ENCODE assay signal across 26 mouse cellular contexts in the genomic region with DNA sequence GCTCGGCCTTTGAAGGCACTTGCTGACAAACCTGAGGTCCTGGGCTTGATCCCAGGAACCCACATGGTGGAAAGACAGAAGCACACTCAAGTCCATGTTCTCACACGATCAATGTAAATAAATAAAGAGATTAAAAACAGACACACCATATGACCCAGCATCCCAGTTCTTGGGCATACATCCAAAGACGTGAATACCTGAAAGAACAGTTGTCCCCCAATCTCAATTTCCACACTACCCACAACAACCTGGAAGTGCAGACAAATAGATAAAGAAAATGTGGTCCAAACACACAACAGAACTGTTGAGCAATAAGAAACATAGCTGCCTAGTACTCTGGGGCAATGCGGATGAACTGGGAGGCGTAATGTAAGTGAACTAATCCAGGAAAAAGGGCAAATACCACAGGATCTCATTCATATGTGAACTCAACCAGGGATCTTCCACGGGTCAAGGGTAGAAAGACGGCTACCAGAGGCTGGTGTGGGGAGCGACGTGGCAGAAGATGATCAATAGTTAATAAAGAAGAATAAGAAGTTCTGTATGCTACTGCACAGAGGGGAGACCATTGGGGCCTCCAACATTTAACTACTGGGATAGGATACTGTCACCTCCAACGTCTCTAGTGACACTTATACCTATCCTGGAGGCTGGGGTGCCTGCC. TPM values are rescaled to one million over a fixed set of nuclear protein-coding genes. Genes with fewer than 3 reads are reported as not detected.
DNase-seq lines count a peak whose midpoint lies in the region; ATAC-seq and TF ChIP-seq lines count a peak whose summit lies in the region.
"Had no signal": no experiment of that assay in that cellular context is flagged by ENCODE, and none has a peak within 500 bp of the region (broad histone marks: within the 10 kb centered on the region; RNA-seq: fewer than 3 reads in every experiment).

No protein-coding gene starts in this region.

- H3K9me3 ChIP-seq in MEL (replicated peaks; ENCODE audit: insufficient read depth, low read length), result no peaks in the 10 kb centered on the region
- no peaks in the 10 kb centered on the region for H3K9me3 ChIP-seq in liver, embryonic 15.5 days (replicated peaks)
- H3K9me3 ChIP-seq in hindbrain, embryonic 10.5 days, result peaks cover 8% of the 10 kb centered on the region; the same call in 1 of the 2 replicates
- H3K9me3 ChIP-seq: forebrain, embryonic 12.5 days; heart, embryonic 10.5 days; hindbrain, embryonic 15.5 days; kidney, embryonic 15.5 days had no signal

- H3K27ac ChIP-seq in MEL (ENCODE audit: control insufficient read depth, low read depth, low read length), result peak overlapping the region; percentile 95
- H3K27ac ChIP-seq in bone marrow, adult 2 months (ENCODE audit: control insufficient read depth, insufficient read depth, low read depth, low read length, poor library complexity), result peak overlapping the region; percentile 71
- 0 out of 2 replicates have a peak overlapping the region, but pooled peaks have one; percentile 55 for H3K27ac ChIP-seq in liver, embryonic 15.5 days (replicated peaks)
- H3K27ac ChIP-seq in hindbrain, embryonic 10.5 days, result no peak overlapping the region
- H3K27ac ChIP-seq: forebrain, embryonic 12.5 days; heart, embryonic 10.5 days; hindbrain, embryonic 15.5 days; kidney, embryonic 15.5 days had no signal

- peak; percentile 72 for DNase-seq in MEL (ENCODE audit: low read depth, low spot score)
- no peak for DNase-seq in hindbrain, embryonic 10.5 days (ENCODE audit: low spot score)
- DNase-seq in gastrocnemius, postnatal 36 days, result no peak
- DNase-seq in kidney, postnatal 10 days, result no peak
- DNase-seq: adrenal gland, postnatal 14 days; cerebellum, adult 18-20 months; cerebellum, postnatal 10 days; forebrain, postnatal 0 days; heart, postnatal 10 days; kidney, adult 18-20 months; kidney, postnatal 4 days; layer of hippocampus, adult 9-11 months; right cerebral cortex, adult 18-20 months; thymus, adult 2 months; thymus, postnatal 36 days had no signal

- no peak for ATAC-seq in liver, embryonic 15.5 days (ENCODE audit: insufficient read depth)
- peak; percentile 43 for ATAC-seq in megakaryocyte-erythroid progenitor cell, adult 5-6 weeks (replicated peaks; ENCODE audit: low FRiP score, low TSS enrichment, poor library complexity, severe bottlenecking)
- ATAC-seq: inflammation-experienced regulatory T-cells, adult 6 months; midbrain, embryonic 16.5 days had no signal

- peak overlapping the region; percentile 17 to 38 for H3K4me3 ChIP-seq in MEL (ENCODE audit: control insufficient read depth in 1 of 2, insufficient read depth in 1 of 2, low read depth in 2 of 2, low read length in 2 of 2)
- no peak overlapping the region for H3K4me3 ChIP-seq in bone marrow, adult 2 months (replicated peaks; ENCODE audit: control insufficient read depth, low read depth, low read length)
- no peak overlapping the region for H3K4me3 ChIP-seq in liver, embryonic 15.5 days (replicated peaks)
- no peak overlapping the region for H3K4me3 ChIP-seq in hindbrain, embryonic 10.5 days
- H3K4me3 ChIP-seq: forebrain, embryonic 12.5 days; heart, embryonic 10.5 days; hindbrain, embryonic 15.5 days; kidney, embryonic 15.5 days had no signal

- intact Hi-C loops in gastrocnemius, postnatal 36 days (cut with DNase I), result no loop called here

- H3K4me2 ChIP-seq in liver, embryonic 15.5 days, result peak overlapping the region; percentile 20; the same call in 1 of the 2 replicates
- H3K4me2 ChIP-seq: forebrain, embryonic 12.5 days; hindbrain, embryonic 15.5 days; kidney, embryonic 15.5 days; midbrain, embryonic 11.5 days had no signal

- H3K4me1 ChIP-seq in MEL (ENCODE audit: control insufficient read depth in 1 of 2, insufficient read depth in 2 of 2, low read length in 2 of 2), result peaks cover 21 to 34% of the 10 kb centered on the region in 2 experiments
- peaks cover 3% of the 10 kb centered on the region for H3K4me1 ChIP-seq in bone marrow, adult 2 months (ENCODE audit: control insufficient read depth, insufficient read depth, low read length)
- H3K4me1 ChIP-seq in liver, embryonic 15.5 days (replicated peaks), result peaks cover 14% of the 10 kb centered on the region
- no peaks in the 10 kb centered on the region for H3K4me1 ChIP-seq in hindbrain, embryonic 10.5 days (replicated peaks)
- H3K4me1 ChIP-seq: forebrain, embryonic 12.5 days; hindbrain, embryonic 15.5 days; kidney, embryonic 15.5 days had no signal

- no peak for TF ChIP-seq CTCF in MEL (IDR thresholded peaks at IDR 0.05 in 2 of 3, conservative IDR thresholded peaks at IDR 0.05 in 1 of 3; ENCODE audit: control insufficient read depth in 1 of 3, insufficient read depth in 1 of 3, low read depth in 2 of 3, low read length in 3 of 3, poor library complexity in 1 of 3, severe bottlenecking in 1 of 3)
- no peak for TF ChIP-seq CTCF in bone marrow, adult 2 months (IDR thresholded peaks at IDR 0.05; ENCODE audit: control insufficient read depth, insufficient read depth, low read length)

- H3K9ac ChIP-seq in MEL (ENCODE audit: control insufficient read depth, low read depth, low read length, poor library complexity, severe bottlenecking), result peak overlapping the region; percentile 52
- no peak overlapping the region for H3K9ac ChIP-seq in liver, embryonic 15.5 days
- H3K9ac ChIP-seq: forebrain, embryonic 12.5 days; forebrain, postnatal 0 days; hindbrain, embryonic 15.5 days; kidney, embryonic 15.5 days had no signal

- no peaks in the 10 kb centered on the region for H3K79me2 ChIP-seq in MEL (ENCODE audit: control insufficient read depth, insufficient read depth, low read length, poor library complexity)

- peaks cover 0 to 48% of the 10 kb centered on the region in 2 experiments; a peak in 3 of 4 replicates for H3K36me3 ChIP-seq in MEL (ENCODE audit: control insufficient read depth in 1 of 2, insufficient read depth in 2 of 2, low read length in 2 of 2)
- H3K36me3 ChIP-seq in liver, embryonic 15.5 days (replicated peaks), result peaks cover 68% of the 10 kb centered on the region
- peaks cover 92% of the 10 kb centered on the region for H3K36me3 ChIP-seq in hindbrain, embryonic 10.5 days

- no peaks in the 10 kb centered on the region for H3K27me3 ChIP-seq in MEL (ENCODE audit: control insufficient read depth in 1 of 2, insufficient read depth in 2 of 2, low read length in 2 of 2)
- H3K27me3 ChIP-seq in liver, embryonic 15.5 days, result no peaks in the 10 kb centered on the region
- no peaks in the 10 kb centered on the region for H3K27me3 ChIP-seq in hindbrain, embryonic 10.5 days (ENCODE audit: insufficient read depth, poor library complexity, severe bottlenecking)
- H3K27me3 ChIP-seq: CH12.LX; forebrain, embryonic 12.5 days; hindbrain, embryonic 15.5 days; kidney, embryonic 15.5 days had no signal

- no peak for TF ChIP-seq RAD21 in MEL (IDR thresholded peaks at IDR 0.05; ENCODE audit: low read depth, low read length)

- TF ChIP-seq EP300 in MEL (IDR thresholded peaks at IDR 0.05; ENCODE audit: low read depth in 1 of 2, low read length in 2 of 2), result peak; percentile 85 to 92

- no peak for TF ChIP-seq POLR2A in MEL (IDR thresholded peaks at IDR 0.05; ENCODE audit: control insufficient read depth in 1 of 2, insufficient read depth in 1 of 2, low read depth in 1 of 2, low read length in 2 of 2, poor library complexity in 1 of 2)
- TF ChIP-seq POLR2A in bone marrow, adult 2 months (IDR thresholded peaks at IDR 0.05; ENCODE audit: borderline replicate concordance, control insufficient read depth, low read depth, low read length), result no peak

- WGBS in bone marrow, adult 2 months, result 67% methylated on average over 10 of the region's 10 CpGs
- WGBS in liver, embryonic 15.5 days (ENCODE audit: insufficient replicate concordance), result 67% methylated on average over 10 of the region's 10 CpGs
- WGBS in hindbrain, embryonic 10.5 days, result 93% methylated on average over 10 of the region's 10 CpGs

TF ChIP-seq in MEL, 35 proteins besides CTCF, POLR2A, EP300 and RAD21 (continues in another document):
- TF ChIP-seq E2F4 (IDR thresholded peaks at IDR 0.05; ENCODE audit: borderline replicate concordance, low read depth, low read length) (no peak), POLR2AphosphoS5 (IDR thresholded peaks at IDR 0.05; ENCODE audit: borderline replicate concordance, low read depth, low read length) (no peak), SIN3A (IDR thresholded peaks at IDR 0.05; ENCODE audit: low read length) (no peak), MAX (IDR thresholded peaks at IDR 0.05; ENCODE audit: low read length) (no peak), CHD2 (IDR thresholded peaks at IDR 0.05; ENCODE audit: low read length) (no peak), MAZ (IDR thresholded peaks at IDR 0.05; ENCODE audit: low read depth, low read length) (no peak), NRF1 (IDR thresholded peaks at IDR 0.05; ENCODE audit: insufficient read depth, low read depth, low read length, poor library complexity, severe bottlenecking) (no peak), MYB (IDR thresholded peaks at IDR 0.05; ENCODE audit: low read depth, low read length) (peak; percentile 76), HCFC1 (IDR thresholded peaks at IDR 0.05; ENCODE audit: low read depth, low read length) (no peak)

RNA-seq across cellular contexts. Expression of a gene that starts 42.8 kb away (rescaled TPM):
- total RNA-seq in MEL (2012; rRNA removed), result 82.1 and 100 TPM in 2 replicates
- polyA plus RNA-seq in MEL (2012; ENCODE audit: insufficient read depth in 1 of 2, insufficient read length in 2 of 2, low read depth in 1 of 2, low replicate concordance in 2 of 2, missing spikeins in 1 of 2), result 100 to 1,000 TPM in 1 of 2 experiments, not detected in 1; 141 TPM
- 24.0 and 36.3 TPM in 2 replicates for polyA plus RNA-seq in bone marrow, adult 2 months (2011; ENCODE audit: insufficient read depth, insufficient read length, low replicate concordance, missing spikeins)
- polyA plus RNA-seq in liver, embryonic 15.5 days (2015; fragmentation: Nextera tagmentation; extraction: Ambion mirVana), result 41.1 and 47.0 TPM in 2 replicates
- 82.3 and 98.2 TPM in 2 replicates for total RNA-seq in megakaryocyte-erythroid progenitor cell, adult 5-6 weeks (2014; fragmentation: Nextera tagmentation)
- total RNA-seq in megakaryocyte-erythroid progenitor cell, adult 5-6 weeks (2017), result 78.9 and 87.9 TPM in 2 replicates
- polyA plus RNA-seq in hindbrain, embryonic 10.5 days (2016; fragmentation: Nextera tagmentation; extraction: Ambion mirVana), result 90.7 and 115 TPM in 2 replicates
- 1 to 10 TPM; 3.4 to 4.6 TPM for total RNA-seq in gastrocnemius, postnatal 36 days (2021)

RNA-seq across cellular contexts. Expression of a gene that starts 42.9 kb away (rescaled TPM):
- 190 and 192 TPM in 2 replicates for total RNA-seq in MEL (2012; rRNA removed)
- polyA plus RNA-seq in MEL (2012; ENCODE audit: insufficient read depth in 1 of 2, insufficient read length in 2 of 2, low read depth in 1 of 2, low replicate concordance in 2 of 2, missing spikeins in 1 of 2), result 100 to 1,000 TPM; 338 to 770 TPM
- 58.0 and 72.0 TPM in 2 replicates for polyA plus RNA-seq in bone marrow, adult 2 months (2011; ENCODE audit: insufficient read depth, insufficient read length, low replicate concordance, missing spikeins)
- polyA plus RNA-seq in liver, embryonic 15.5 days (2015; fragmentation: Nextera tagmentation; extraction: Ambion mirVana), result 130 and 139 TPM in 2 replicates
- total RNA-seq in megakaryocyte-erythroid progenitor cell, adult 5-6 weeks (2014; fragmentation: Nextera tagmentation), result 133 and 135 TPM in 2 replicates
- total RNA-seq in megakaryocyte-erythroid progenitor cell, adult 5-6 weeks (2017), result 112 and 153 TPM in 2 replicates
- 354 and 392 TPM in 2 replicates for polyA plus RNA-seq in hindbrain, embryonic 10.5 days (2016; fragmentation: Nextera tagmentation; extraction: Ambion mirVana)
- total RNA-seq in gastrocnemius, postnatal 36 days (2021), result 10 to 100 TPM; 65.9 to 75.8 TPM

Comparison
In these comparisons a context has a peak if more than half of its experiments do, and no peak if none do; other contexts are left out.
1. H3K4me3 ChIP-seq: peak in MEL (2 of 2); none in bone marrow, adult 2 months (single experiment), liver, embryonic 15.5 days (single experiment) and hindbrain, embryonic 10.5 days (single experiment).